Mouse (Mus musculus): ENCODE results near the gene Sytl4. TPM values are rescaled to one million over a fixed set of nuclear protein-coding genes. Genes with fewer than 3 reads are reported as not detected.

Sytl4 gene
- total and polyA plus RNA-seq, 3 experiments, result 0.04 to 0.09 TPM; not detected in 1

- dilution Hi-C loops (cut with MboI; ENCODE audit: extremely low pct_ligation_motif_present, extremely low pct_unique_long_range_greater_than_20kb, low sequenced_read_pairs) (no loop called here), in situ Hi-C loops (cut with MboI; ENCODE audit: low pct_ligation_motif_present, low pct_unique_long_range_greater_than_20kb, low sequenced_read_pairs) (no loop called here)
- no peak overlapping the region for H3K27ac ChIP-seq (ENCODE audit: insufficient read depth, low read depth)
- H3K4me2 ChIP-seq (ENCODE audit: insufficient read depth, low read depth, poor library complexity, severe bottlenecking), result no peak overlapping the region; the same call in 1 of the 2 replicates
- peaks cover 0 to 12% of the 10 kb centered on the region in 2 experiments; a peak in 2 of 4 replicates for H3K4me1 ChIP-seq (ENCODE audit: control insufficient read depth in 1 of 2, insufficient read depth in 2 of 2)
- DNase-seq (ENCODE audit: extremely low read depth), result peak; percentile 51
- H3K27me3 ChIP-seq (replicated peaks), result no peaks in the 10 kb centered on the region
- no peaks in the 10 kb centered on the region for H3K36me3 ChIP-seq (replicated peaks in 1 of 2; ENCODE audit: control insufficient read depth in 1 of 2, insufficient read depth in 1 of 2, low read length in 1 of 2)
- TF ChIP-seq MXI1 (IDR thresholded peaks at IDR 0.05; ENCODE audit: low read depth, low read length) (no peak), RAD21 (IDR thresholded peaks at IDR 0.05; ENCODE audit: low read depth, low read length) (peak; percentile 65), USF2 (conservative IDR thresholded peaks at IDR 0.05; ENCODE audit: low read depth, low read length) (no peak), SMC3 (IDR thresholded peaks at IDR 0.05; ENCODE audit: low read depth, low read length) (peak; percentile 52), RCOR1 (conservative IDR thresholded peaks at IDR 0.05; ENCODE audit: low read depth, low read length) (no peak), CTCF (conservative IDR thresholded peaks at IDR 0.05 in 1 of 2, IDR thresholded peaks at IDR 0.05 in 1 of 2; ENCODE audit: low read depth in 2 of 2, low read length in 2 of 2) (peak; percentile 37 to 67; a peak in 3 of 4 replicates), NELFE (IDR thresholded peaks at IDR 0.05; ENCODE audit: low read depth, low read length) (no peak), JUN (IDR thresholded peaks at IDR 0.05; ENCODE audit: insufficient read depth, low read depth, low read length) (no peak), ZC3H11A (IDR thresholded peaks at IDR 0.05; ENCODE audit: low read depth, low read length) (no peak)
- no peaks in the 10 kb centered on the region for H3K79me2 ChIP-seq (replicated peaks; ENCODE audit: control insufficient read depth, extremely low read depth, insufficient read depth, poor library complexity, severe bottlenecking)
- no peaks in the 10 kb centered on the region for H3K9me3 ChIP-seq (replicated peaks; ENCODE audit: low read length)
- H3K4me3 ChIP-seq (replicated peaks in 1 of 3; ENCODE audit: low read depth in 2 of 3, low read length in 2 of 3, poor library complexity in 1 of 3), result no peak overlapping the region
- no peak overlapping the region for H3K9ac ChIP-seq (ENCODE audit: insufficient read depth, low read depth)
These were observed 50.2 kb downstream of the Sytl4 start for GRCm38 (mm10) chrX:133931302-133932013.

- Histone ChIP-seq H3K36me3 (replicated peaks in 1 of 2; ENCODE audit: control insufficient read depth in 1 of 2, insufficient read depth in 1 of 2, low read length in 1 of 2) (no peaks in the 10 kb centered on the region), H3K4me1 (ENCODE audit: control insufficient read depth in 1 of 2, insufficient read depth in 2 of 2) (peaks cover 0 to 2% of the 10 kb centered on the region in 2 experiments; a peak in 1 of 4 replicates), H3K27me3 (replicated peaks) (no peaks in the 10 kb centered on the region), H3K9me3 (replicated peaks; ENCODE audit: low read length) (no peaks in the 10 kb centered on the region), H3K9ac (ENCODE audit: insufficient read depth, low read depth) (no peak overlapping the region), H3K79me2 (replicated peaks; ENCODE audit: control insufficient read depth, extremely low read depth, insufficient read depth, poor library complexity, severe bottlenecking) (no peaks in the 10 kb centered on the region), H3K27ac (ENCODE audit: insufficient read depth, low read depth) (no peak overlapping the region), H3K4me3 (replicated peaks in 1 of 3; ENCODE audit: low read depth in 2 of 3, low read length in 2 of 3, poor library complexity in 1 of 3) (no peak overlapping the region), H3K4me2 (ENCODE audit: insufficient read depth, low read depth, poor library complexity, severe bottlenecking) (no peak overlapping the region; the same call in 1 of the 2 replicates)
- in situ Hi-C loops (cut with MboI; ENCODE audit: low pct_ligation_motif_present, low pct_unique_long_range_greater_than_20kb, low sequenced_read_pairs) (no loop called here), dilution Hi-C loops (cut with MboI; ENCODE audit: extremely low pct_ligation_motif_present, extremely low pct_unique_long_range_greater_than_20kb, low sequenced_read_pairs) (no loop called here)
- TF ChIP-seq NRF1 (IDR thresholded peaks at IDR 0.05; ENCODE audit: low read depth, low read length) (no peak), MAX (IDR thresholded peaks at IDR 0.05; ENCODE audit: low read length) (no peak), ZMIZ1 (IDR thresholded peaks at IDR 0.05; ENCODE audit: low read depth, low read length) (no peak), POLR2AphosphoS2 (IDR thresholded peaks at IDR 0.05; ENCODE audit: low read depth, low read length) (no peak), CHD2 (IDR thresholded peaks at IDR 0.05; ENCODE audit: low read length) (no peak), ZNF384 (IDR thresholded peaks at IDR 0.05; ENCODE audit: low read depth, low read length) (no peak)
- DNase-seq (ENCODE audit: extremely low read depth), result no peak
These were observed 54.9 kb downstream of the Sytl4 start for GRCm38 (mm10) chrX:133926760-133927159.
